Mouse (Mus musculus) E14TG2a.4 (cell line): ENCODE data around the gene Ralgapa2.

Experiments
- H3K27me3 ChIP-seq: 2 replicates; pipeline ENCODE4 v1.6.1; 2014; ENCODE audit warnings: low read length, control low read depth; ENCODE audit not compliant: insufficient read depth
- H3K36me3 ChIP-seq: 2 replicates; pipeline ENCODE4 v1.6.1; 2014; ENCODE audit warnings: low read length, control low read depth; ENCODE audit not compliant: insufficient read depth
- H3K4me1 ChIP-seq: replicated peaks from 2 replicates; pipeline ENCODE4 v1.6.1; 2014; ENCODE audit warnings: low read depth, low read length, control low read depth
- H3K4me3 ChIP-seq: replicated peaks from 2 replicates; pipeline ENCODE4 v1.5.1; 2014; ENCODE audit warnings: mild to moderate bottlenecking, low read length
- H3K9me3 ChIP-seq: 2 replicates; pipeline ENCODE4 v1.6.1; 2014; ENCODE audit warnings: low read length, control low read depth
- CTCF ChIP-seq: conservative IDR thresholded peaks from 2 replicates; pipeline ENCODE4 v1.5.1; 2014; ENCODE audit warnings: low read length
- NANOG ChIP-seq: IDR thresholded peaks from 2 replicates; pipeline ENCODE4 v1.6.1; 2014; ENCODE audit warnings: borderline replicate concordance, low read length, mixed read lengths
- POU5F1 ChIP-seq: IDR thresholded peaks from 2 replicates; pipeline ENCODE4 v1.6.1; 2014; ENCODE audit warnings: low read length, borderline replicate concordance

Gene Ralgapa2

DNA sequence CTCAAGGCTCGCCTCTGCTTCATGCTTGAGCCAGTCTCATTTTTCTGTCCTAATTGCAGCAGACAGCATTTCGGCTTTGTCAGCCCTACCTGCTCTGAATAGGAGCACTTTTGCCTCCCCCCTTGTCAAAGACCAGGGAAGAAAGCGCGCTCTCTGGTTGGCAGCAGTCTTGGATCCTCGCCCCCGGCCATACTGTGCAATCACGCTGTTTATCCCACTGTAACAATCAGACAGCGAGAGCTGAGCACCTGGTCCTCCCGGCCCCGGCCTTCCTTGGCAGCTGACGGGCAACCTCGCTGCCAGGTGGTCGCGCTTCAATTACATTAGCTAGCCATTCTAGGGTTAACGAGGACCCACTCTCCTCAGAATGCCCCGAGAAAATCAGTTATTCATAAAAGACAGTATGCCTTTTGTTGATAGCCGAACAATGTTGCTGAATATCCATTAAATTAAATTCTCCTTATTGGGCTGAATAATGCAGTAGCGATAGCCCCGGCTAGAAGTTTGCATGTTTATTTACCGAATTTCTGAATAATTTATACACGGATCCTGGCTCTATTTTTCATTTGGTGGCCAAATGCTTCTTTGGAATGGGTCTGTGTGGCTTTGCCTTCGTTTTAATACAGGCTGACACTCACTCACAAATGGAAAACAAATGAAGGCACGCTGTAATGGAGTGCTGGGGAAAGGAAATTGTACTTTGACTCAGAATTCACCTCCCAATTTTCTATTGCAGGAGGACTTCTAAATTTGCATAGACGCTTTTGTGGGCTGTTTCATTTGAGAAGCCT is 232.5 kb downstream of the Ralgapa2 start:
- TF ChIP-seq NANOG (no peak), CTCF (no peak), POU5F1 (no peak)
- H3K4me1 ChIP-seq, result peaks cover 38% of the 10 kb centered on the region
- H3K4me3 ChIP-seq, result no peak overlapping the region
- no peaks in the 10 kb centered on the region for H3K36me3 ChIP-seq
- no peaks in the 10 kb centered on the region for H3K9me3 ChIP-seq
- H3K27me3 ChIP-seq, result no peaks in the 10 kb centered on the region

GRCm38 (mm10) chr2:146278381-146278780 is 233.8 kb downstream of the Ralgapa2 start:
- Histone ChIP-seq H3K4me3 (no peak overlapping the region), H3K9me3 (no peaks in the 10 kb centered on the region), H3K36me3 (no peaks in the 10 kb centered on the region), H3K27me3 (no peaks in the 10 kb centered on the region), H3K4me1 (peaks cover 38% of the 10 kb centered on the region)
- no peak for TF ChIP-seq NANOG
- TF ChIP-seq CTCF, result no peak
- TF ChIP-seq POU5F1, result no peak

- H3K9me3 ChIP-seq, result no peaks in the 10 kb centered on the region
- TF ChIP-seq POU5F1, result no peak
- TF ChIP-seq CTCF, result no peak
- TF ChIP-seq NANOG, result no peak
- 0 out of 2 replicates have a peak, but pooled peaks cover 3% of the 10 kb centered on the region for H3K4me1 ChIP-seq
Measured at GRCm38 (mm10) chr2:146266539-146266938, 245.6 kb downstream of the Ralgapa2 start.

GRCm38 (mm10) chr2:146265045-146265444 is 247.1 kb downstream of the Ralgapa2 start:
- TF ChIP-seq NANOG, result no peak
- TF ChIP-seq POU5F1, result no peak
- no peak for TF ChIP-seq CTCF
- H3K27me3 ChIP-seq, result no peaks in the 10 kb centered on the region
- no peaks in the 10 kb centered on the region for H3K9me3 ChIP-seq
- H3K4me3 ChIP-seq, result no peak overlapping the region
- 0 out of 2 replicates have a peak, but pooled peaks cover 3% of the 10 kb centered on the region for H3K4me1 ChIP-seq
- peaks cover 7% of the 10 kb centered on the region; the same call in 1 of the 2 replicates for H3K36me3 ChIP-seq

More at GRCm38 (mm10) chr2:146266539-146266938, 245.6 kb downstream of the Ralgapa2 start:
- H3K4me3 ChIP-seq, result no peak overlapping the region
- H3K36me3 ChIP-seq, result peaks cover 7% of the 10 kb centered on the region; the same call in 1 of the 2 replicates
- H3K27me3 ChIP-seq, result no peaks in the 10 kb centered on the region

DNA sequence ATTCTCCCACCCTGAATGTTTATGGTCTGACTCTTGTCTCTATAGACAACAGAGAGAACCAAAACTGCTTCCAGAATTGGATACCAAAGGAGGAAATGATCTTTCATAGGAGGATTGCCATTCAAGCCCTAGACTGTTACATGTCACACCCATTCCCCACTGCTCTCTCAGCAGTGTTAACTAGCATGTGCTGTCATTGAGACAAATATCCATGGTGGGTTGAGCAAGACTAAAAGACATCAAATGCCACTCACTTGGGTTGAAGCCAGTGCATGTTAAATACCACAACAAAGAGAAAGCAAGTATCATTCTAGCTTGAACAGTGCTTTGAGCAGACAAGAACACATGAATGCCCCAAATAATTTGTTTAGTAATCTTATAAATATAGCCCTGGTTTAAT is 249.2 kb downstream of the Ralgapa2 start:
- no peak for TF ChIP-seq POU5F1
- no peak for TF ChIP-seq NANOG
- no peak for TF ChIP-seq CTCF
- Histone ChIP-seq H3K4me3 (no peak overlapping the region), H3K36me3 (no peaks in the 10 kb centered on the region), H3K27me3 (no peaks in the 10 kb centered on the region), H3K4me1 (peaks cover 8% of the 10 kb centered on the region), H3K9me3 (no peaks in the 10 kb centered on the region)

- no peaks in the 10 kb centered on the region for H3K9me3 ChIP-seq
- peaks cover 13% of the 10 kb centered on the region for H3K4me1 ChIP-seq
- no peak overlapping the region for H3K4me3 ChIP-seq
- no peak for TF ChIP-seq POU5F1
- no peak for TF ChIP-seq NANOG
- no peak for TF ChIP-seq CTCF
- H3K27me3 ChIP-seq, result no peaks in the 10 kb centered on the region
- H3K36me3 ChIP-seq, result no peaks in the 10 kb centered on the region
Measured at GRCm38 (mm10) chr2:146262215-146262614, 249.9 kb downstream of the Ralgapa2 start.

DNA sequence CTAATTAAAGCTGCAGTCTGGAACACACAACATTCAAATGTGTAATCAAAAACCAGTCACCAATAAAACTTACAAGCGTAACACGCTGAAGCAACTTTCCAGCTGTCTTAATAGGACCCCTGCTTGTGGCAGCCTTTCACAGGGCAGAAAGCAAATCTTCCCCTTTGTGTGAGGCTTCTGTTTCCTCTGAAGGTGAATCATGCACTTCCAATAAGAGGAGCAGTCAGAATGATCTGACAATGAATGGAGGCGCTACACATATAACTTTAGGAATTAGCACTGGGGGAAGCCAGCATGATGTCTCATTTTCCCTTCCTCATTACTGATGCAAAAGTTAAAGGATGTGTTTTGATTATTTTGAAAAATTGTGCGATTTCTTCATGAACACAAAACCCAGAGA is 251.0 kb downstream of the Ralgapa2 start:
- Histone ChIP-seq H3K4me1 (peaks cover 17% of the 10 kb centered on the region), H3K27me3 (no peaks in the 10 kb centered on the region), H3K9me3 (no peaks in the 10 kb centered on the region), H3K4me3 (no peak overlapping the region), H3K36me3 (no peaks in the 10 kb centered on the region)
- TF ChIP-seq CTCF (no peak), POU5F1 (no peak), NANOG (no peak)

DNA sequence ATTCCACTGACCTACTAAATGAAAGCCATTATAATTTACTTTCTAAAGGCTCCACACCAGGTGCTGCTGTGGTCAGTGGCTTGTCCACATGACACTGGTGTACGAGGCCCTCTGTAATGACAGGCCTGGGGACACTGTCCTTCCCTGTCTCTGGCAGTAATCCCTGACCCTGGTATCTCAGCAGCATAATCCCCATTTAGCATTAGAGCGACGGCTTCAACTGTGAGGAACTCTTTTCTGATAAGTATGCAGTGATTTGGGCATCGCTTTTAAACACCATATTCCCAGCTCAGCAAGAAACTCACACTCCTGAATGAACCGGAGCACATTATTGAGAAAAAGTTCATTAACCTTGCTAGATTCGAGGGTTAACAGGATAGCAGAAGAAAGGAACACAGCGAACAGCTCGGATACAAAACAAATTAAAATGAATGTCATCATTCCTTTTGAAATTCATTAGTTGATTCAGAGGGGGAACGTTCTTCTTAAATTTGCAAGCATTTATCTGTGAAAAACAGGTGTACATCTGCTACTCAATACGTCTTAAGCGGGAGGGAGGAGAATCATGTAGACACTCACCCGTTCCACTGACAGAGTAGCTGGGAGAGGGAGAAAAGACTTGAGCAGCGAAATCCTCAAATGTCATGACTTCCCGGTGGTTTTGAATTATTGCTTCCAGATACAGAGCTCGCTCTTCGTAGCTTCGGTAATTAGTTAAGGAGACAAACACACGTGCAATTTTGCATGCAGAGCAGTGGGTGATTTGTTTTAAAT is 252.2 kb downstream of the Ralgapa2 start:
- TF ChIP-seq CTCF (no peak), NANOG (no peak), POU5F1 (no peak)
- Histone ChIP-seq H3K27me3 (no peaks in the 10 kb centered on the region), H3K4me1 (peaks cover 17% of the 10 kb centered on the region), H3K36me3 (no peaks in the 10 kb centered on the region), H3K4me3 (no peak overlapping the region), H3K9me3 (no peaks in the 10 kb centered on the region)
